Mouse (Mus musculus) CD4-positive helper T cell, adult 2 months (primary cell): ENCODE results near the gene Fryl.
"Not testable (repeated sequence)": the region's sequence is repeated elsewhere in the genome, so short reads cannot be mapped to it uniquely, and the experiment has no call there.

Experiments
- DNase-seq: peaks from one replicate; pipeline ENCODE4 v3.0.0-alpha.2; 2012; ENCODE audit warnings: low read depth, missing footprints, low spot score

Gene Fryl

GRCm38 (mm10) chr5:73012884-73013610 lies 243.4 kb downstream of the Fryl start:
- DNase-seq, result not testable (repeated sequence)

DNA sequence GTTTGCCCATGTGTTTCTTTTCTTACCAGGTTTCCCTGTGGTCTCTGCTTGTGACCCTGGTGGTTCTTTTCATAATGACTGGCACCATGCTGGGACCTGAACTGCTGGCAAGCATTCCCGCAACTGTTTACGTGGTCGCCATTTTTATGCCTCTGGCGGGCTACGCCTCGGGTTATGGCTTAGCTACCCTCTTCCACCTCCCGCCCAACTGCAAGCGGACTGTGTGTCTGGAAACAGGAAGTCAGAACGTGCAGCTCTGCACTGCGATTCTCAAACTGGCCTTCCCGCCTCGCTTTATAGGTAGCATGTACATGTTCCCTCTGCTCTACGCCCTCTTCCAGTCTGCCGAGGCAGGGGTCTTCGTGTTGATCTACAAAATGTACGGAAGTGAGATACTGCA lies 244.6 kb downstream of the Fryl start:
- not testable (repeated sequence) for DNase-seq

DNA sequence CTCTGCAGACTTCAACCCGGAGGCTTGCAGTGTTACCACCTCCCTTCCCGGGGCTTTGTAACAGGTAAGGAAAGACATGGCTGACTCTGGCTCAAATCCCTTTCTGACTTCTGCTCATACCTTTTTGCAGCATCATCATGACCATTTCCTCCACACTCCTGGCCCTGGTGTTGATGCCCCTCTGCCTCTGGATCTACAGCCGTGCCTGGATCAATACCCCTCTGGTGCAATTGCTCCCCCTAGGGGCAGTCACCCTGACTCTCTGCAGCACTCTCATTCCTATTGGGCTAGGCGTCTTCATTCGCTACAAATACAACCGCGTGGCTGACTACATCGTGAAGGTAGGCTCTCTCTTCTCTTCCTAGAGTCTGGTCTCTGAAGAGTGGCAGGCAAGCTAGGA lies 248.2 kb downstream of the Fryl start:
- peak; percentile 20 for DNase-seq

DNA sequence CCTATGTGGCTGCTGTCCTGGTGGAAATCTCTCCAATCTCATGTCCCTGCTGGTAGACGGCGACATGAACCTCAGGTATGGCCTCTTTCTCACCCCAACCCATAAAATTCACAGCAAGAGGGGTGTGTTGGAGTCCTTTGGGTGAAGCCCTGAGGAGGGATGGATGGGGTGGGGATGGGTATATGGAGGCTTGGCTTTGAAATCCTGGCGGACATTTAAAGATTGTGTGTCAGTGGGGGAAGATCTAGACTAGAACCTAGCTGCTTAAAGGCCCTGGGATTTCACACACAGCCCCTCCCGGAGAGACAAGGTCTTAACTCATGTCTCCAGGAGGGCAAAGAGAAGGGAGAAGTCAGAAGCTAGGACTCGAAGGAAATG lies 248.8 kb downstream of the Fryl start:
- DNase-seq, result no peak

DNA sequence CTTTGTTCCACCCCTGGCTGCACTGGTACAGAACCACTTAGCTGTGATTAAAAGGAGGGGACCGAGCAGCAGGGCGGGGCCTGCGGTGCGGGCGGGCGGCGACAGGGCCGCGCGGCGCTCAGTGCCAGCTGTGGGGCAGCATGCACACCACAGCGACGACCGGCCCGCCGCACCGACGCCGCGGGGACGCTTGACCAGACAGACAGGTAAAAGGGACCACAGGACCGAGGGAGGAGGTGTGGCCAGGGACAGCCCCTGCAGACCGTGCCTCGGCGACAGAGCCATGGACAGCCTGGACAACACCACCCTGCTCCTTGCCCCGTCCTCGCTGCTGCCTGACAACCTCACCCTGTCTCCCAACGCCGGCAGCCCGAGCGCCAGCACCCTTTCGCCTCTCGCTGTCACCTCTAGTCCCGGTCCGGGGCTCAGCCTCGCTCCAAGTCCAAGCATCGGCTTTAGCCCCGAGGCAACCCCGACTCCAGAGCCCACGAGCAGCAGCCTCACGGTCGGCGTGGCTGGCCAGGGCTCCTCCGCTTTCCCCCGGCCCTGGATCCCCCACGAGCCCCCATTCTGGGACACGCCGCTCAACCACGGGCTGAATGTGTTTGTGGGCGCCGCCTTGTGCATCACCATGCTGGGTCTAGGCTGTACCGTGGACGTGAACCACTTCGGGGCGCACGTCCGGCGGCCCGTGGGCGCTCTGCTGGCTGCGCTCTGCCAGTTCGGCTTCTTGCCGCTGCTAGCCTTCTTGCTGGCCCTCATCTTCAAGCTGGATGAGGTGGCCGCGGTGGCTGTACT lies 249.4 kb downstream of the Fryl start, which contains the start of gene Slc10a4:
Gene Slc10a4, plus strand, starts transcription at position 100 of the 798 bp plus-strand sequence.
- peak; percentile 9 for DNase-seq

DNA sequence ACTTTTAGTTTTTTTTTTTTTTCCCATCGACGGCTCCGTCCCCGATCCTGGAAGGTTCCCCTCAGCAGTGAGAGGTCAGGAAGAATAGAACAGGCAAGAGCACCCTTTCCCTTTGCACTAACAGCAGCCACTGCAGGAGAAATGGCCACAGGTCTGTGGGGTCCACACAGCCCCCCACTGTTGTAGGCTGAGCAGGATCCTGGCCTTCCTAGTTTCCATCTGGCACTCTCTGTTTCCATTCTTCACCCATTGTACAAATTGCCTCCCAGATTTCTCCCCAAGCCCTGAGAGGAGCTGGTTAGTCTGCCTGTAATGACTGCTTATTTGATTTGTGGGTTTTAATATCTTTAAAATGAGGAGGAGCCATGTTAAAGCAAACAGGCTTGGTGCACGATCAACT lies 252.4 kb downstream of the Fryl start:
- no peak for DNase-seq

- DNase-seq, result not testable (repeated sequence)
Measured at GRCm38 (mm10) chr5:72998546-72998945, 257.9 kb downstream of the Fryl start.

GRCm38 (mm10) chr5:72995379-72995778 lies 261.0 kb downstream of the Fryl start:
- DNase-seq, result no peak

DNA sequence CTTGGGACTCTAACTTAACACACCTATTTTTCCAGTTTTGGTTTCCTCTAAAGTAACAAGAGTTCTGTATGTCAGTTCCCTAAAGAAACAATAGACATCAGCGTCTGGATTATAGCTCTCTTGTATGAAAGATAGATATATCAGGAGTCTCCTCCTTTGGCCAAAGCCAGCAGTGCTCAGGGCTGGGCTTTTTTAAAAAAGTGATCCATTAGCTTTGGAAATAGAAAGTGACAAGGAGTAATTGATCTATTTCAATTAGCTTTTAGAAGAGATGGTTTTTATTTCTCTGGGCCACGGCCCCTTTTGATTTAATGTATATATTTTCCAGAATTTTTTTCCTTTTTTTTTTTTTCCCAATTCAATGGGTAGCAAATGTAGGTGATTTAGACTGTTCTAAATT lies 261.5 kb downstream of the Fryl start:
- no peak for DNase-seq

GRCm38 (mm10) chr5:72994424-72994823 lies 262.0 kb downstream of the Fryl start:
- no peak for DNase-seq

DNA sequence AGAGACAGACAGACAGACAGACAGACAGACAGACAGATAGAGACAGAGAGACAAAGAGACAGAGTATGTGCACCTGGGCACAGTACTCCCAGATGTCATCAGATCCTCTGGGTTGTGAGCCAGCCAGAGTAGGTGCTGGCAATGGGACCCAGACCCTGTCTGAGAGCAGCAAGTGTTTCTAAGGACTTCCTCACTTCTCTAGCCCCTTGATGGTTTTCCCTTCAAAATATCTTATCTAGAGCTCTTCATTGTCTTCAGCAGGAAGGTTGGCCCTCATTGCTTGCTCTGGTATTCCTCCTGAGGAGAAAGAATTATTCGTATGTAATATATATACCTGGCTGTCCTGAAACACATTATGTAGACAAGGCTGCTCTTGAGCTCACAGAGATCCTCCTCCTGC lies 263.9 kb downstream of the Fryl start:
- DNase-seq, result no peak

GRCm38 (mm10) chr5:72989756-72990155 lies 266.7 kb downstream of the Fryl start:
- no peak for DNase-seq

DNA sequence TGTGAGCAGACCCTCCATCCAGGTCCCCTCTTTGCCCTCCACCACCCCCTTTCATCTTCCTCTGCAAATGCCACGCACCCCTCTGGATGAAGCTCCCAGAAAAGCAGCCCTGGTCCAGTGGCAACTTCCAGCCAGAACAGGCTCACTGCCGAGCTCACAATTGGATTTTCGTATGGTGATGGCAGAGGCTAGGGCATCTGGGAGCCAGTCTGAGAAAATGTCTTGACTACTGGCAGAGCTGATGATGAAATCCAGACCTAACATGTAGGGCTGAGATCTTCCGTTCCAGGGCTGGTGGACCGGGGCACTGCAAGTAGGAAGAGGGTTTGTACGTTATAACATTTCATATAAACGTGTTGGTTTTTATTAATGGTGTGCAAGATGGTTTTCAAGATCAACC lies 268.6 kb downstream of the Fryl start:
- DNase-seq, result no peak

DNA sequence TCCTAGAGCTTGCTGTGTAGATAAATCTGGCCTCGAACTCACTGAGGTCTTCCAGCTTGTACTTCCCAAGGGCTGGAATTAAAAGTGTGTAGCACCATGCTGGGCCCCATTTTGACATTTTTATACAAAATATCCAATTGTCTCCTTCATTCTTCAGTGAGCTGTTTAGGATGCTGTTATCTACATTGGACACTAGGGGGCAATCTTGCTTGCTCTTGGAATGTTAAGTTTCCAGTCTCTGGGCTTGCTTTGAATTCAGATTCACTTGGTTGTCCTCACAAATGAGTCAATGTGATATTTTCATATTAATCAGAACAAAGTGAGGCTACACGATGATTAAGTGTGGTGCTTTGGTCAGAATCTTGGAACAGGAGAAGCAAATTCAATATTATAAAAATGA lies 272.3 kb downstream of the Fryl start:
- DNase-seq, result peak; percentile 44

DNA sequence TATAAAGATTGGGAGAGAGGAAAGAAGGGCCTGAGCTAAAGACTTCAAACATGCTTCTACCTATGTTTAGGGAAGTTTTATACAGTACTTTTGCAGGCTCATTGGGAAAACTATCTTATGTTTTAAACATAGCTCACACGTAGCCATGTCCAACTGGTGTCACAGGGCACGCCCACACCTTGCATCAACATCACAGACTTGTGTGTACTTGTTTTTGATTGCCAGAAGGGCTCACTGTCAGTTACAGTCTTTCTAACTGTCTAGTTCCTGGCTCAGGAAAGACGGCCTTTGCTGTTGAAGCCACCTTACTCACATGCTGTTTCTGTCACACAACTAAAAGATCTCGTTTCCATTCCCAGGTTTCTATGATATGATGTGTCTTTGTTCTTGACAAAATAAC lies 279.9 kb downstream of the Fryl start:
- no peak for DNase-seq

- no peak for DNase-seq
Measured at GRCm38 (mm10) chr5:72975996-72976395, 280.4 kb downstream of the Fryl start.

DNA sequence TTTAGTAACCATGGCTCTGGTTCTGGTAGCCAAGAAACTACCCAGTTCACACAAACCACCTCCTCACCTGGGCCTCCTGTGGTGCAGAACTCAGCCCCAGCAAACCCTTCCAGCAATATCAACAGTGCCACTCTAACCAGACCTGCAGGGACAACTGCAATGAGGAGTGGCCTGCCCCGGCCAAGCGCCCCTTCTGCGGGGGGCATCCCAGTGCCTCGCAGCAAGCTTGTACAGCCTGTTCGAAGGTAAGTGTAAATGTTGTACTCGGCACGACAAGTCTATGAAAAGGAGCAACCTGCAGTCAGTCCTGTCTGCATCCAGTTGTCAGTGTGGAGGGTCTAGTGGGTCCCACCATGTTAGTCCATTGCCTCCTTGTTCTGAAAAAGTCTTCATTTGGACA lies 281.8 kb downstream of the Fryl start, which contains the start of gene Gm10135:
Gene Gm10135, minus strand, starts transcription at position 101 of the 400 bp plus-strand sequence.
- no peak for DNase-seq

DNA sequence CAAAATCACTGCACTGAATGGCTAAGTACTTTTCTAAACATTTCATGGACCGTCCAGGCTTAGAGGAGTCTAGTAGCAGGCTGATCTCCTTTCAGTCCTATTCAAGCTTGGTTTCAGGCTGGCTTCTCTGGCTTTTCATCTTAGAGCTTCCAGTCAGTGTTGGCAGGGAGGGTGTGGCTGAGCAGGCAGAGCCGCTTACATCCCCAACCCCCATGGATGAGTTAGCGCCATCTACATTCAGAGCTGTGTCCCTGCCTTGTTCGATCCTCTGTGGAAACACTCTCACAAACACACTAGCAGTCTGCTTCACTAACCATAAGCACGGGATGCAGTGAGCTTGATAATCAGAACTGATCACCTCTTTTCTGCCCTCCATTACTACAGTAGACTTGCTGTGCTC lies 283.5 kb downstream of the Fryl start:
- no peak for DNase-seq

DNA sequence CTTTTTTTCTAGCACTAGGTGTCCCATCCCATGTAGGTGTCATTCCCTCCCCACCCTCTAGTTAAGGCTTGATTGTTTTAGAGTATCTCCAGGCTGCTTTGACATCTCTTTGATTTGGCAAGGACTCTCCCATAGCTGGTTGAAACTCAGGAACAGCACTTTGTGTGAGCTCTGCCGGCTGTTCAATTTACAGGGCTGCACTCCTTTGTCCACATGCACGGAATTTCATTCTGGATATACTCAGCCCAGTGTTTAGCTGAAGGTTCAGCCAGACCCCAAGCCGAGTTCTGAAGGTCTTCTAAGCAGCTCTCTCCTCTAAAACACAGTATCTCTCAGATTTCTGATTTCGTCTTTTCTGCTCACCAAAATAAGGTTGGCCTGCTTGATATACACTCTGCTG lies 284.0 kb downstream of the Fryl start:
- DNase-seq, result no peak
